Mouse (Mus musculus) frontal cortex, postnatal 36 days (tissue): ENCODE data around the gene Dgkb.

Source experiments
- DNase-seq, 2 experiments: peaks; one replicate each; pipeline ENCODE4 v3.0.0; 2022; ENCODE audit warnings: low spot score in 2 of 2

The Dgkb gene

GRCm38 (mm10) chr12:37817426-37817825 lies at the start of gene Dgkb:
TSS of gene Dgkb (plus strand) at chr12:37817726.
- DNase-seq = no peak

- DNase-seq = peak; percentile 83 to 84
Measured at GRCm38 (mm10) chr12:37769844-37770243, 47.7 kb upstream of the Dgkb start.

DNA sequence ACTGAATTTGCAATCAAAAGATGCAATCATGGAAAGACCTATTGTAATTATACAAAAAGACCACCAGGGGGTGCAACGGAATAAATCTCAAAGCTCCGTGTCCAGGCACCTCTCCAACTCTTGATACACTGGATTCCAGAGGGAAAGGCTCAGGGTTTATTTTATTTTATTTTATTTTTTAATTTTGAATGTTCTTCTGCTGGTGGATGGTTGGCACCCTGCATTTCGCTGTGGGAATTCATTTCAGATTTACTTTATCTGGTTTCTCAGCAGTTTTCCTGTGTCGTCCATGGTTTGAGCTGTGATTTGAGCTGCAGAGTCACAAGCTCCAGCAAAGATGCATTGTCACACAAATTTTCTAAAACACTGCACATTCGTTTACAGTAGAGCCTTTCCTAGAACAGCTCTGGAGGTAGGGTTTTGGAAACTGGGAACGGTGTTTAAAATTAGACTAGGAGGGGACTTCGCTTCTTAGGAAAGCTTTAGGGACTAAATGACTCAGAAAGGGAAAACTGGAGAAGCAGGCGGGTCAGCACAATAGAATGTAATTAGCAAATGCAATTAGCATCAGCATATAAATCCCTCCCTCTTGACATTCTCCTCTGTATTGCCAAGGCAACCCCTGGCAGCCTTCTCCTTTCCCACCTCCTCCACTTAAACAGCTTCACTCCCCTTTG lies 43.7 kb upstream of the Dgkb start:
- peak; percentile 28 to 39 for DNase-seq

DNA sequence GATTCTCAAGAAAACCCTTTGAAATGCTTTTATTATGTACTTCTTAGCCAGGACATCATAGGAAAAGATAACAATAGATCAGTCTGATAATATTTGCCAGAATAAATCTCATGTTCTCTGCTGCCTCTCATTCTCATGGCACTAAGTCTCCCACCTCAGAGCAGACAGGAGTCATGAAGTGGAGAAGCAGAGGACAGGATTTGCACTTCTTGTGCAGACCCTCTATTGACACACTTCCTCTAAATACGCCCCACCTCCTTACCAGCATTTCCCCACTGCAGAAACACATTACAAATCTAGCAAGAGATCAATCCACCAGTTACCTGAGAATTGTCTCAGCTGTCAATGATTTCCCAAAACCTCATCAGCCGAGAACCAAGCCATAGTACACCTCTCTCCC lies 42.9 kb upstream of the Dgkb start:
- DNase-seq = no peak

GRCm38 (mm10) chr12:37796265-37796928 lies 21.1 kb upstream of the Dgkb start:
- DNase-seq = no peak

DNA sequence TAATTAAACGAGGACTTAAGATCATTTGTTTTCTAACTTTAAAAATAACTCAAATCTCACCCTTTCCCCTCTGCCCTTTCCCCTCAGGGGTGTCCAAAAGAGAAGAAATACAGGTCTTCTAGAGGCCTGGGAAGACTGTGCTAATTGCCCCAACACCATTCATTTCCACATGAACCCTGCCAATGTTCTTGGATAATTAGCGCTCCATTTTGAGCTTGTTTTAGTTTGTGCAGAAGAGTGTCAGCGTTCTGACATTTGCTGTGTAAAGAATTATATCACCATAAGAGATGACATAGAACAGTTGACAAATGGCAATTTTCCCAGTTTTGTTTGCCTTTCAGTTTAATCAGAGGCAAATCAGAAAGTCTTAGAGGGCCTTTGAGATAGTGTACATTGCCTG lies 3.4 kb upstream of the Dgkb start:
- DNase-seq = peak in 1 of 2 experiments; percentile 9

DNA sequence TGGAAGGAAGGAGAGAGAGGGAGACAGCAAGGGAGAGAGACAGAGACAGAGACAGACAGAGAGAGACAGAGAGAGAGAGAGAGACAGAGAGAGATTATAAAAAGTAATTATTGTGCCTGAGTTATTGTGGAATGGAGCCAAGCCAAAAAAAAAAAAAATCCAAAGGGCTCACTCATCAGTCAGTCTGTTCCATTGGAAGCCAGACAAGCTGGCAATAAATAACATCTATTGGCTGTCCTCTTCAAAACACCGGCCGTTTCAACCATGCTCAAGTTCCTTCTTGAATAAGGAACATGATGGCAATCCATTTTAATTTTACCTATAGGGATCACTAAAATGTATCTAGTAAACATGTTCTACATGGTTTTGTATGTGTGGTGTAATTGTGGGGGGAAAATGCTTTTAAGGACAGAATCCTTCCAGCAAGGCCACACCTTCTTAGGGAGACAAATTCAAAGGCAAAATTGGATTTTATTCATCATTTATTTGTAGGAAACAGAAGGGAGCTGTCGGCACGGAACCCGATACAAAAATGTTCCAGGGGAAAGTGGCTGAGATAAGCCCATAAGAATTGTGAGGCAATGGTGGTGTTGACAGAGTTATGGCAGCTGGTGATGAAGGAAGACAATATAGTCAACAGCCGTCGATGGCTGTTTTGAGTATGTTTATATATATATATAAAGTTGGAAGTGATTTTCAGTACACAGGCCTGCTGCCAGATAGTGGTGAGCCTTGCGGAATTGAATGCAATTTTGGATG lies 3.7 kb downstream of the Dgkb start:
- DNase-seq = no peak

DNA sequence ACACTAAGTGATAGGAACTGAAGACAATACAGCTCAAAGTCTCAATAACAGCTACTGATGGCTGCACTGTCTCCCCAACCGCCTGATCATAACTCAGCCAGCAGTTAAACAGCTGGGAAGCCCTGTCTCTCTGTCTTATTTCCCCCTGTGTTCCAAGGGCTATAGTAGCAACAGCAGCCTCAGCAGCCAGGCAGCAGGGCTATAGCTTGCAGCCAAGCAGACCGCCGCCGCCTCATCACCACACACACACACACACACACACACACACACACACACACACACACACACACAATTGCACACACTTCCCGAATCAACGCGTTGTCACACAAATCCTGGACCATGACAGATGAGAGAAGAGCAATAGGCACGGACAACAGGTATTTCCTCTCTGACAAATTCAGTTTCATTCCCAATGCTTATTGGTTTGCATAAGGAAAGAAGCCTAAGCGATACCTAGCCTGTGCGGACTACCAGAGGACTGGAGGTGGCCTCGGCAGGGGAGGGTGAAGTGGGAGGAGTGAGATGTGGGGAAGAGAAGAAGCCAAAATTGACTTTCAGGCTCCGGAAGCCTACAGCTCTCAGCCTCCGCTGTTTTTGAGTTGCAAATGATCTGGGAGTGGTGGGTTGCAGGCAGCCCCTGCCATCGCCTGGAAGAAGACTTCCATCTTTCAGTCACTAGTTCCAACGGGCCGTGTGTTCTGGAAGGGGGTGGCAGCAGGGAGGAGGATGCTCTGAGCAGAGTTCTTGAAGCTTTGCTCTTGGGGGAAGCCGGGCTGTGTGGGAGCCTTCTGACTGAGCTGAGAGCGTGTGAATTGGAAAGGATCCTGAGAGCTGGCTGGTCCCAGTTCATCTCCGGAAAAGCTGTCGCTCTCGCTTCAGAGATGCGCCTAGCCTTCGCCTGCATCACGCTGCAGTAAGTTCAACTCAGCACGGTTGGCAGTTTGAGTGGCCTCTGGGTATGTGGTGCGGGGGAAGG lies 62.8 kb downstream of the Dgkb start:
- peak; percentile 84 to 86 for DNase-seq

- DNase-seq = no peak
Measured at GRCm38 (mm10) chr12:37881376-37881775, 63.9 kb downstream of the Dgkb start.

- DNase-seq = no peak
Measured at GRCm38 (mm10) chr12:37882796-37883195, 65.3 kb downstream of the Dgkb start.

- DNase-seq = no peak
Measured at GRCm38 (mm10) chr12:37883781-37884180, 66.3 kb downstream of the Dgkb start.

- no peak for DNase-seq
Measured at GRCm38 (mm10) chr12:37888591-37888990, 71.1 kb downstream of the Dgkb start.

- DNase-seq = no peak
Measured at GRCm38 (mm10) chr12:37889431-37889830, 71.9 kb downstream of the Dgkb start.

GRCm38 (mm10) chr12:37891336-37891735 lies 73.8 kb downstream of the Dgkb start:
- no peak for DNase-seq

DNA sequence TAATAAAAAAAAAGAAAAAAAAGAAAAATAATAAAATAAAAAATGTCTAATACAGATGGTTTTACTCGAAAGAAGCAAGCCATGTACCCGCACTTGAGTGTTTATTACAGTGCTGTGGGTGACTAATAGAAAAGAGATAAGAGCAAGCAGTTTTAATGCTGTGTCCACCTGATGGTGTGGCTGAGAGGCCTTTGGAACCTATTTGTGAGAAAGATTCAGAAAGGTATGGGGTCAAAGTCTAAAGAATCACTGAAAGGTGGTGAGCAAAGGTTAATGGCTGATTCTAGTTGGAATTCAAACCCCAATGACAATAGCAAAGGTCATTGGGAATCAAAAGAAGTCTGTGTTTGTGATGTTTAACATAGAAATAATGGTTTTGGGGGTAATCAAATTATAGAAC lies 124.6 kb downstream of the Dgkb start:
- no peak for DNase-seq

- DNase-seq = peak in 1 of 2 experiments; percentile 10
Measured at GRCm38 (mm10) chr12:37956193-37956592, 138.7 kb downstream of the Dgkb start.

DNA sequence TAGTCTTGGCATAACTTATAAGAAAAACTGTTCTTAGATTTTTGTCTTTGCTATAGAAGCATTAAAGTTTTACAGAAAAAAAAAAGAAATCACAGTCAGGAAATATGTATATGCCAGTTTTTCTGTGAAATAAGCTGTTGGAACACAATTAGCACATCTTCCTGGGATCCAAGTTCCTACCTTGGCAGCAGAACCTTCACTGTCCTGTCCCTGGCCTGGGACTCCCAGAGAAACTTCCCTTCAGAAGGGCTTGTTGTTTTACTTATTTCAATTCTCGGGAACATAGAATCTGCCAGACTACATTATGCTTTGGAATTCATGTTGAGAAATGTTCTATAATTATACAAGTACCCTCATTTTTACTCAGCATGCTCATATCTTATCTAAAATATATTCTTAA lies 154.0 kb downstream of the Dgkb start:
- DNase-seq = no peak

- peak; percentile 31 to 58 for DNase-seq
Measured at GRCm38 (mm10) chr12:37978498-37979187, 161.1 kb downstream of the Dgkb start.

- DNase-seq = no peak
Measured at GRCm38 (mm10) chr12:37985352-37985751, 167.8 kb downstream of the Dgkb start.

DNA sequence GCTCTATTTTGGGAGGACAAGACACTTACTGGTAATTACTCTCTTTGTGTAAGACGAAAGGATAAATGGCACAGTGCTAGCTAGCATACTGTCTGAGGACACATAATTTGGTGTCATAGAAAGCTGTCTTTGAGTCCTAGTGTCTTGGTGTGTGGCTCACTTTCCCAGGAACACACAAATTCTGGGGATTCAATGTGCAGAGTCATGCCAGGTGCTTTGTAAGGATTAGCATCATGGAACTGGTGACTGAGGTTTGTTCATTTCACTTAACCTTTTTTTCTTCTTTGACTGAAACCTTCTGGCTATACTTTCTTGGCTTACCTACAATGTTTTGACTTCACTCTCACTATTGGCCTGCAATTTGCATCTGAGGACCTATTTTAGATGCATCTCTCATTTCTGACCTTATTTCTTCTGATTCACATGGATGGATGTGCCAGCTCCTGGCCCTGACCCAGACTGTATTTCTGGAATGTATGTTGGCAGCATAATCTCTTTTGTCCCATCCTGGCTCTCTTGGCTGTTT lies 170.6 kb downstream of the Dgkb start:
- no peak for DNase-seq

GRCm38 (mm10) chr12:37993221-37993620 lies 175.7 kb downstream of the Dgkb start:
- DNase-seq = no peak
